Mouse (Mus musculus) MEL-GATA-1-ER (cell line): ENCODE data around the gene Rgs7bp.
A peak's percentile ranks its signal among the peaks of the same experiment; 100 is the strongest.

Source experiments
- DNase-seq: peaks from one replicate; pipeline ENCODE4 v3.0.0-alpha.2; 2012; ENCODE audit warnings: low read depth; ENCODE audit errors: extremely low read depth

Rgs7bp gene

DNA sequence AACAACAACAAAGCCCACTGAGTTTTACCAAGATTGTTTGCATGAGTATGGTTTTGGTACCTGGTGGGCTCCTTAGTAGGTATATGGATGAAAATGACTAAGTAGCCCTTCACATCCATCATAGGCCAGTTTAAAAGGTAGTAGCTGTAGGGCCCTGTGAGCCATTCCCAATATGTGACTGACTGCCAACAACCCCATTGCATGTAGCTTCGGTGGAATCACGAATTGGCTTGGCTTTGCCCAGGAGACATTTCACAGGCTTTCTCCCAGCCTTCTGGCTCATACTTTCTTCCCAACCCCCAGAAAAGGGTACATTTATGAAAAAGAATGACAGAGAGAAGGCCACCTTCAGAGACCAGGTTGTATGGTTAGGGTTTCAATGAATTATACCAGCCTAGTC lies 45.8 kb downstream of the Rgs7bp start:
- no peak for DNase-seq

DNA sequence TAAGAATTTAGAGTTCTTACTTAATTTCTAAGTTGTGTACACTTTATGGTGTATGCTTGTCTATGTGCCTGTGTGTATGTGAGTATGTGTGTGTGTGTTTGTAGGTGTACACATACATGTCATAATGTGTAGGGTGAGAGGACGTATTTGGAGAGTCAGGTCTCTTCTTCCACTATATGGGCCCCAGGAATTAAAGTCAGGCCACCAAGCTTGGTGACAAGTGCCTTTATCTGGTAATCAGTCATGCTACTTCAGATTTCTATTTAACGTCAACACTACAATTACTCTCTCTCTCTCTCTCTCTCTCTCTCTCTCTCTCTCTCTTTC lies 51.9 kb downstream of the Rgs7bp start:
- DNase-seq, result no peak

DNA sequence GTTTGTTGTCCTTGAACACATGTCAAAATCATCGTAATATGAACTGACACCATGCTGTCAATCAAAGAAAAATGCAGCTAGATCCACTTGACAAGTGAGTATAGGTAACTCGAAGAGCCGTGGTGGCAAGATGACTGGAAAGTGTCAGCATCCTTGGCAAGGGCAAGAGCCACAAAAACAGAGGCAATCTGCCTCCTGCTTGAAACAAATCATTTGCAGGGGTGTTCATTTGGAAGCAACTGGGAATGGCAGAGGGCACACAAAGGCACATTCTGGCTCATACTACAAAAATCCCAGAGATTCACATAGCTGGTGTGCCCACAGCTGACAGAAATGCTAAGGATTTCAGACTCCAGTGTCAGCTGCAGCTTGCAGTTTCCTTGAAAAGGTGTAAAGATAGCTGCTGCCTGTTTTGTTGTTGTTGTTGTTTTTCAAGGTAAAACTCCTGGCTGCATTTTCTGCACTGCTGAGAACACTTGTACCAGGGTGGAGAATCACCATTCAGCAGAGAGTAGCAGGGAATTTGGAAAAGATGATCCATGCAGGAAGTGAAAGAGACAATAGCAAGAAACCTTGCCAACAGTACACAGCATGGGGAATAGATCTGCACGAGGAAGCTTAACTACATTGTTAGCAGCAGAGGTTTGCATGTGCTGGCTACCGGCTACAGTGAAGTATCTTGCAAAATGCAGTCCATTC lies 52.4 kb downstream of the Rgs7bp start:
- no peak for DNase-seq

- no peak for DNase-seq
Measured at GRCm38 (mm10) chr13:105001714-105002113, 53.0 kb downstream of the Rgs7bp start.

DNA sequence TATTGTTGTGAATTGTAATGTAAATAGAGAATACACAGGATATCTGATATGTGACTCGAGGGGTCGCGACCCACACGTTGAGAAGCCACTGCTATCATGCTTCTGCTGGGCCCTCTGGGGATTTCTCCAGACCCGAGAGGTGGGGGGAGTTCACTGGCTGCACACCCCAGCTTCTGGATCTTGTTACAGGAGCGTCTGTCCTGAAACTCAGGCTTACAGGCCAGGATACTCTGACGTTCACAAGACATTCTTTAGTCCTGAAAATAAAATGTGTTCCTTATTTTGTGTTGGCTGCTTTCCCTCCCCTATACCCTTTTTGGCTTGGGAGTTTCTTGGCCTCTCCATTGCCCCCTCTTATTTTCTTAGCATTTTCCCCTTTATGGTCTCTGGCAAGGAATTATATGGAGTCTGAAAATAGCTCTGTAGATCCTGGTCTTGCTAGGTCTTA lies 65.9 kb downstream of the Rgs7bp start:
- no peak for DNase-seq

DNA sequence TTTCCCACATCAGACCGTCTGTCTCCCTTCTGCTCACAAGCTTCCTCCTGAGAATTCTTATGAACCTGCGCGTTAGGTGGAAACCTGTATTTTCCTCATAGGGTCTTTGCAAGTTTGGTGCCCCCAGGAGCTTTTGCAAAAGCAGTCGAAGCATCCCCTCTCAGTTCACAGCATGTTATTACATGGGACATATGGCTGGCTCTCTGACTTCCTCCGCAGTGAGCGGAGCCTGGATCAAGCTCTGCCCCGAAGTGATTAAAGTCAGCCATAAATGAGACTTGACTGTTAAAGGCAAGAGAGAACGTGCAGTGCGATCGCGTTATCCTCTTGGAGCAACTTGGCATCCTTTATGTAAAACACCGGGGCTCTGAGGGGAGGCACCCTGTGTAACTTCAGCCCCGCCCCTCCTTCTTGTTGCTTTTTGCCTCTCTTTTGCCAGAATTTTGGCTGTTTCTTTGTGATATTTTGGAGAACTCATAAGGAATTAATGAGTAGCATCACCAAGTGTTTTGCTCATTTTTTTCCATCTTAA lies 66.7 kb downstream of the Rgs7bp start:
- no peak for DNase-seq

GRCm38 (mm10) chr13:104985691-104986090 lies 69.0 kb downstream of the Rgs7bp start:
- no peak for DNase-seq

DNA sequence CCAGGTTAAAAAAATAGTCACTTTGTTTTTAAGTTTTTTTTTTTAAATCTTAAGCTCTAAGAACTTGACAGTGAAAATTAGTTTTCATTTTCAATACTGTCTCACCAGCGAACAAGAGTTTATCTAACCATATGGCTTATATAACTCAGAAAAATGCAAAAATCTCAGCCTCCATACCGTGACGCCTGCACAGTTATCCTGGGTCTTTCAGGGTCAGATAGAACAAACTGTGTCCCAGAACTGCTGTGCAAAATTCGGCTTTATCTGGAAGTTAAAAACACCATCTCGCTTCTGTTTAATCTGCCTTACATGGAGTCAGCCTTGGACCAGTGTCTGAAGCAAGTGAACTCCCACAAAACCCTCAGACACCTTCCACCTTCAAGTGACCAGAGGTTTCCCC lies 70.7 kb downstream of the Rgs7bp start:
- no peak for DNase-seq

DNA sequence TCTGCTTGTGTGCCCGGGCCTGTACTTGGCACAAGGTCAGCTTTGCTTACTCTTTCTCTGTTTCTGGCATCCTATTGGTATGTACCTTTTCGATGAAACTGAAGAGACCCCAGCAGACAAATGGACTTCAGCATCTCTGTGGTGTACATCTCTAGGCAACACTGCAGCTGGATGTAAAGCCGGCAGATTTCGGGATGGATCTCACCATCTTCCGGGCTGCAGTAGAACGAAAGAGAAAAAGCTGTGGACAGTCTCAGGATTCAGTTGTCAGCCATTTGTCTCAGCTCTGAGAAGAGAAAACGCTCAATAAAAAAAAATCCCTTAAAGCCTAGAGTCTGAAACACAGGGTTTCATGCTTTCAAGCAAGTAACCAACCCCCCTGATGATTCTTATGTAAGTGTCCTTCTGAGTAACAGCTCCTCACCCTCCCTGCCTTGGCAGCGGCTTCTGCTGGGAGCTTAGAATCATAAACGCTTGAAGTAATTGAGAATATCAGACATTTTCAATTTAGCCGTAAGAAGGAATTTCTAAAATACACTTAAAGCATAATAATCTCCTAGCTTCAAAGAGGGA lies 71.9 kb downstream of the Rgs7bp start:
- no peak for DNase-seq

- DNase-seq, result no peak
Measured at GRCm38 (mm10) chr13:104978176-104978575, 76.6 kb downstream of the Rgs7bp start.

GRCm38 (mm10) chr13:104967486-104967885 lies 87.2 kb downstream of the Rgs7bp start:
- DNase-seq, result no peak

- DNase-seq, result no peak
Measured at GRCm38 (mm10) chr13:104963716-104964115, 91.0 kb downstream of the Rgs7bp start.

- no peak for DNase-seq
Measured at GRCm38 (mm10) chr13:104962716-104963411, 91.9 kb downstream of the Rgs7bp start.

GRCm38 (mm10) chr13:104962166-104962565 lies 92.6 kb downstream of the Rgs7bp start:
- no peak for DNase-seq

GRCm38 (mm10) chr13:104960951-104961715 lies 93.6 kb downstream of the Rgs7bp start:
- no peak for DNase-seq

GRCm38 (mm10) chr13:104960206-104960928 lies 94.4 kb downstream of the Rgs7bp start:
- no peak for DNase-seq

DNA sequence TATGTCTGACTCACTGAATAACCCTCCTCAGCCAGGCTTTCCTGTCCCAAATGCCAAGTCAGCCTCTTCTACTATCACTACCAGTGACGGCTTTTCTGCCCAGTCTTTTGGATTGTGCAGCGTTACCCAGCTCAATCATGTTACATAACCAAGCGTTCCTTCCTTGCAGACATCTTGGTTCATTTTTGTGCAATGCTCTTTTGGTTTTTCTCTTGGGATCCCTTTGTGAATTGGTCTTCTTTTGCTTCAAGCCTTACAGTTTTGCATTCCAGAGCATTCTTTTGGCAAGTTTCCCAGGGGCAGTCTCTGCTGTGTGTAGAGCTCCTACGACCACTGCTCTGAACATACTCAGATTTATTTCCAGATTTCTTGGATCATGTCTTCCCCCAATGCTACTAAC lies 95.0 kb downstream of the Rgs7bp start:
- no peak for DNase-seq

DNA sequence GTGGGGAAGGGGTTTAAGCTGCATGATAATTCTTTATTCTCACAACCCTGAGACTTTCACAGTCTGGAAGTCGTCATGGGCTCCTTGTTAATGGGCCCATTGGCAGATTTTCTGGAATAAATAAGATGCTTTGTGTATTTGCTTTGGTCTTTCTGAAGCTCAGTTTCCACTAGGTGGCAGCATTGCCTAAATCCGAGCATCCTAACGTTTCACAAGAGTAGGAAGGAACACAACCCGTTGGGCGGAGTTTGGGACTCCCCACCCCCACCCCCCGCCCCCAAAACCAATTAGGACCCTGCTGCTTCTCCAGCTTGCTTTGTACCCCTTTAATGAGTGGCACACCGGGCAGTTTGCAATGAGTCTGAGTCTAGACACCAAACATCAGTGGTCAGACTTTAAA lies 106.8 kb downstream of the Rgs7bp start:
- DNase-seq, result peak; percentile 71

GRCm38 (mm10) chr13:104940483-104940882 lies 114.2 kb downstream of the Rgs7bp start:
- DNase-seq, result no peak

- peak; percentile 51 for DNase-seq
Measured at GRCm38 (mm10) chr13:104939856-104940255, 114.9 kb downstream of the Rgs7bp start.

- DNase-seq, result no peak
Measured at GRCm38 (mm10) chr13:104938966-104939593, 115.7 kb downstream of the Rgs7bp start.
